Mouse (Mus musculus) ES-E14 (cell line): ENCODE data around the gene Usp47.

Experiments used
- CHD2 ChIP-seq: IDR thresholded peaks from 2 replicates; pipeline ENCODE4 v1.6.1; 2014; ENCODE audit warnings: mild to moderate bottlenecking, low read depth, low read length, inconsistent platforms
- HCFC1 ChIP-seq: IDR thresholded peaks from 2 replicates; pipeline ENCODE4 v1.6.1; 2012; ENCODE audit warnings: low read length, inconsistent platforms, borderline replicate concordance; ENCODE audit not compliant: insufficient read depth
- MAFK ChIP-seq: IDR thresholded peaks from 2 replicates; pipeline ENCODE4 v1.6.1; 2014; ENCODE audit warnings: mild to moderate bottlenecking, low read depth, low read length, inconsistent platforms; ENCODE audit not compliant: insufficient read depth
- ZC3H11A ChIP-seq: IDR thresholded peaks from 2 replicates; pipeline ENCODE4 v1.6.1; 2012; ENCODE audit warnings: low read depth, mild to moderate bottlenecking, inconsistent platforms, low read length, borderline replicate concordance
- ZNF384 ChIP-seq: IDR thresholded peaks from 2 replicates; pipeline ENCODE4 v1.6.1; 2012; ENCODE audit warnings: low read depth, low read length, inconsistent platforms

- TF ChIP-seq CHD2 (no peak), MAFK (no peak), ZNF384 (no peak), HCFC1 (no peak), ZC3H11A (no peak)
These were observed 136.5 kb downstream of the Usp47 start for GRCm38 (mm10) chr7:112159835-112160234.
